Mouse (Mus musculus): Measurements from ENCODE around the gene Azin2. TPM values are rescaled to one million over a fixed set of nuclear protein-coding genes. Genes with fewer than 3 reads are reported as not detected.

Gene Azin2
- polyA plus RNA-seq, 1 experiment from 2014 or later, result 14.4 TPM

GRCm38 (mm10) chr4:128904035-128904800 lies 58.0 kb downstream of the Azin2 start:
- no peaks in the 10 kb centered on the region for H3K27me3 ChIP-seq (replicated peaks)
- no peak for ATAC-seq (ENCODE audit: low FRiP score, low read depth)
- WGBS, result 57% methylated on average over 8 of the region's 8 CpGs
- no peak overlapping the region for H3K27ac ChIP-seq
- H3K4me2 ChIP-seq (replicated peaks), result no peak overlapping the region
- peaks cover 20% of the 10 kb centered on the region for H3K36me3 ChIP-seq
- no peaks in the 10 kb centered on the region for H3K9me3 ChIP-seq
- H3K9ac ChIP-seq, result peak overlapping the region; percentile 38; the same call in 1 of the 2 replicates
- H3K4me3 ChIP-seq, result no peak overlapping the region
- peaks cover 44% of the 10 kb centered on the region for H3K4me1 ChIP-seq

DNA sequence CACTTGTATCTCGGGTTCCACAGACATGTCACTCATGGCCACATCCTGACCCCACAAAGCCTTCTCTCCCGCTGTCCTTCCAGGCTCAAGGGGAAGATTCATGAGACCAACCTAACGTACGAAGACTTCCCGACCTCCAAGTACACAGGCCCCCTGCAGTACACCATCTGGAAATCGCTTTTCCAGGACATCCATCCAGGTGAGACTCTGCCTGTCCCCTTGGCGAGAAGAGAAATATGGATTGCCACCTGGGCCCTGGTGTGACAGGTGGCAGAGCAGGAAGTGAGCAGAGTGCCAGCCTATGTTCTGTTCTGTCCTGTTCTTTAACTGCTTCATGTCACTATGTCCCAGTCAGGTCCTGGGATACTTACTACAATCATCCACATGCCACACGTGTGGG lies 59.9 kb downstream of the Azin2 start:
- WGBS, result 86% methylated on average over 8 of the region's 8 CpGs
- H3K4me1 ChIP-seq, result peaks cover 60% of the 10 kb centered on the region
- H3K4me2 ChIP-seq (replicated peaks), result no peak overlapping the region
- no peak overlapping the region for H3K4me3 ChIP-seq
- no peaks in the 10 kb centered on the region for H3K27me3 ChIP-seq (replicated peaks)
- H3K9me3 ChIP-seq, result no peaks in the 10 kb centered on the region
- H3K9ac ChIP-seq, result no peak overlapping the region
- no peak overlapping the region for H3K27ac ChIP-seq
- peaks cover 15% of the 10 kb centered on the region for H3K36me3 ChIP-seq
- ATAC-seq (ENCODE audit: low FRiP score, low read depth), result no peak

DNA sequence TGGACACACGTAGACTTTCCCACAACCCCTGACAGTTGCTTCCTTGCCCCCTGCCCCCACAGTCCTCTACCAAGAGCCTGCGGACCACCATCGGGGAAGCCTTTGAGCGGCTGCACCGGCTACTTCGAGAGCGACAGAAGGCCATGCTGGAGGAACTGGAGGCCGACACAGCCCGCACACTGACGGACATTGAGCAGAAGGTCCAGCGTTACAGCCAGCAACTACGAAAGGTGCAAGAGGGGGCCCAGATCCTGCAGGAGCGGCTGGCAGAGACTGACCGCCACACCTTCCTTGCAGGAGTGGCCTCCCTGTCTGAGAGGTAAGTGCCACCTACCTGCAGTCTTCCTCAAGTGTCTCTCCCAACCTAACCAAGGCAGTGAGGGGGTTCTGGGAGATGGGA lies 61.8 kb downstream of the Azin2 start:
- WGBS, result 89% methylated on average over 14 of the region's 14 CpGs
- ATAC-seq (ENCODE audit: low FRiP score, low read depth), result no peak

GRCm38 (mm10) chr4:128899332-128899731 lies 62.9 kb downstream of the Azin2 start:
- H3K4me1 ChIP-seq, result peaks cover 38% of the 10 kb centered on the region
- H3K4me2 ChIP-seq (replicated peaks), result peak overlapping the region; percentile 20
- H3K36me3 ChIP-seq, result peaks cover 15% of the 10 kb centered on the region
- peak overlapping the region; percentile 27; the same call in 1 of the 2 replicates for H3K9ac ChIP-seq
- H3K9me3 ChIP-seq, result no peaks in the 10 kb centered on the region
- peak overlapping the region; percentile 92 for H3K27ac ChIP-seq
- 1% methylated on average over 6 of the region's 6 CpGs for WGBS
- no peak overlapping the region for H3K4me3 ChIP-seq
- H3K27me3 ChIP-seq (replicated peaks), result peaks cover 4% of the 10 kb centered on the region; the same call in 1 of the 2 replicates
- ATAC-seq (ENCODE audit: low FRiP score, low read depth), result peak; percentile 89

More for the DNA sequence above, 61.8 kb downstream of the Azin2 start:
- no peak overlapping the region for H3K4me3 ChIP-seq
- H3K9me3 ChIP-seq, result no peaks in the 10 kb centered on the region
- peaks cover 4% of the 10 kb centered on the region; the same call in 1 of the 2 replicates for H3K27me3 ChIP-seq (replicated peaks)
- peaks cover 15% of the 10 kb centered on the region for H3K36me3 ChIP-seq
- H3K27ac ChIP-seq, result no peak overlapping the region
- peak overlapping the region; percentile 33; the same call in 1 of the 2 replicates for H3K9ac ChIP-seq
- H3K4me1 ChIP-seq, result peaks cover 48% of the 10 kb centered on the region
- no peak overlapping the region for H3K4me2 ChIP-seq (replicated peaks)

- Histone ChIP-seq H3K27ac (no peak overlapping the region), H3K9me3 (no peaks in the 10 kb centered on the region), H3K36me3 (peaks cover 13% of the 10 kb centered on the region), H3K4me3 (no peak overlapping the region), H3K4me1 (peaks cover 31% of the 10 kb centered on the region), H3K27me3 (replicated peaks) (peaks cover 4% of the 10 kb centered on the region; the same call in 1 of the 2 replicates), H3K4me2 (replicated peaks) (no peak overlapping the region; the same call in 1 of the 2 replicates), H3K9ac (no peak overlapping the region)
- WGBS, result 16% methylated on average over 7 of the region's 7 CpGs
- ATAC-seq (ENCODE audit: low FRiP score, low read depth), result no peak
These were observed 64.3 kb downstream of the Azin2 start for GRCm38 (mm10) chr4:128897911-128898421.

- H3K27ac ChIP-seq, result no peak overlapping the region
- ATAC-seq (ENCODE audit: low FRiP score, low read depth), result no peak
- peaks cover 31% of the 10 kb centered on the region for H3K4me1 ChIP-seq
- H3K27me3 ChIP-seq (replicated peaks), result peaks cover 4% of the 10 kb centered on the region; the same call in 1 of the 2 replicates
- peaks cover 7% of the 10 kb centered on the region for H3K36me3 ChIP-seq
- 94% methylated on average over 10 of the region's 10 CpGs for WGBS
- no peaks in the 10 kb centered on the region for H3K9me3 ChIP-seq
- no peak overlapping the region for H3K4me2 ChIP-seq (replicated peaks)
- no peak overlapping the region for H3K4me3 ChIP-seq
- no peak overlapping the region for H3K9ac ChIP-seq
These were observed 65.6 kb downstream of the Azin2 start for GRCm38 (mm10) chr4:128896667-128897066.

GRCm38 (mm10) chr4:128895841-128896240 lies 66.4 kb downstream of the Azin2 start:
- no peak overlapping the region for H3K4me3 ChIP-seq
- ATAC-seq (ENCODE audit: low FRiP score, low read depth), result no peak
- 92% methylated on average over 4 of the region's 4 CpGs for WGBS
- no peak overlapping the region for H3K9ac ChIP-seq
- no peak overlapping the region for H3K27ac ChIP-seq
- H3K27me3 ChIP-seq (replicated peaks), result peaks cover 4% of the 10 kb centered on the region; the same call in 1 of the 2 replicates
- H3K4me1 ChIP-seq, result peaks cover 37% of the 10 kb centered on the region
- peaks cover 3% of the 10 kb centered on the region; the same call in 1 of the 2 replicates for H3K36me3 ChIP-seq
- no peaks in the 10 kb centered on the region for H3K9me3 ChIP-seq
- H3K4me2 ChIP-seq (replicated peaks), result no peak overlapping the region

- H3K9ac ChIP-seq, result no peak overlapping the region
- no peaks in the 10 kb centered on the region for H3K9me3 ChIP-seq
- H3K27ac ChIP-seq, result no peak overlapping the region
- H3K4me2 ChIP-seq (replicated peaks), result no peak overlapping the region
- ATAC-seq (ENCODE audit: low FRiP score, low read depth), result no peak
- H3K4me1 ChIP-seq, result peaks cover 21% of the 10 kb centered on the region
- no peaks in the 10 kb centered on the region for H3K36me3 ChIP-seq
- H3K4me3 ChIP-seq, result no peak overlapping the region
- 73% methylated on average over 12 of the region's 12 CpGs for WGBS
- peaks cover 4% of the 10 kb centered on the region; the same call in 1 of the 2 replicates for H3K27me3 ChIP-seq (replicated peaks)
These were observed 68.1 kb downstream of the Azin2 start for GRCm38 (mm10) chr4:128894112-128894511.

DNA sequence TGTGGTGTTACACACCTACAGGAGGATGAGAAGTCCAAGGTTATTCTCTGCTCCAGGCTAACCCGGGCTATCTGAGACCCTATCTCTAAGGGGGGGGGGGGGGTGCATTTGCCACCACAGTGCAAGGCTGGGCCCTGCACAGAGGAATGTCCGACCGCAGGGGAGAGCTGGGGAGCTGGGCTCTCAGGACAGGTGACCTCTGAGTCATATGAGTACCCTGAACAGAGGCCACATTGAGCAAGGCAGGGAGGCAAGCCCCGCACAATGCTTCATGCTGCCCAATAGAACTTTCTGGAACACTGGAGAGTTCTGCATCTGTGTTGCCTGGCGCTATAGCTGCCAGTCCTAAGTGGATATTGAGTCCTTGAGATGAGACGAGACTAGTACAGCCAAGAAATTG lies 70.1 kb downstream of the Azin2 start:
- Histone ChIP-seq H3K36me3 (no peaks in the 10 kb centered on the region), H3K27me3 (replicated peaks) (peaks cover 4% of the 10 kb centered on the region; the same call in 1 of the 2 replicates), H3K9me3 (no peaks in the 10 kb centered on the region), H3K4me3 (no peak overlapping the region), H3K9ac (no peak overlapping the region), H3K27ac (no peak overlapping the region), H3K4me1 (peaks cover 20% of the 10 kb centered on the region), H3K4me2 (replicated peaks) (no peak overlapping the region)
- WGBS, result 82% methylated on average over 6 of the region's 6 CpGs
- no peak for ATAC-seq (ENCODE audit: low FRiP score, low read depth)

- no peaks in the 10 kb centered on the region for H3K9me3 ChIP-seq
- no peak overlapping the region for H3K4me2 ChIP-seq (replicated peaks)
- H3K4me1 ChIP-seq, result peaks cover 24% of the 10 kb centered on the region
- no peak overlapping the region for H3K4me3 ChIP-seq
- no peak for ATAC-seq (ENCODE audit: low FRiP score, low read depth)
- peaks cover 4% of the 10 kb centered on the region; the same call in 1 of the 2 replicates for H3K27me3 ChIP-seq (replicated peaks)
- H3K36me3 ChIP-seq, result no peaks in the 10 kb centered on the region
- H3K9ac ChIP-seq, result no peak overlapping the region
- H3K27ac ChIP-seq, result no peak overlapping the region
- WGBS, result 82% methylated on average over 6 of the region's 6 CpGs
These were observed 70.5 kb downstream of the Azin2 start for GRCm38 (mm10) chr4:128891746-128892145.

DNA sequence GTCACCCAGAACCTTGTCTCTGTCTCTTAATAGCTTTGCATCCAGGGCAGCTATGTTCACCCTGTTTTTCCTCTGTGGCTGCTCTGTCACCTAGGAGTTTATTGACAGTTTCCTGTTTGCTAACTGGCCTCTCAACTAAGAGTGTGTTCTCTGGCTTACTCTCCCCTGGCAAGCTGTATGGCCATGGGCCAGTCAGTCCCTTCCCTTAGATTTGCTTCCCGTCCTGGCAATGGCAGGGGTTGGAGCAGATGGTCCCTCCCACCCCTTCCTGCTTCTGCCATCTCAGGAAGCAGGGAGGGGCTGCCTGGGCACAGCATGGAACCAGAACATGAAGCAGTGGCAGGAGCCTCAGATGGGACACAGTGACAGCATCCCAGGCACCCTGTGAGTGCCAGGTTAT lies 71.1 kb downstream of the Azin2 start:
- 20% methylated on average over 1 of the region's 1 CpGs for WGBS
- peaks cover 30% of the 10 kb centered on the region for H3K4me1 ChIP-seq
- H3K4me3 ChIP-seq, result no peak overlapping the region
- H3K4me2 ChIP-seq (replicated peaks), result no peak overlapping the region
- no peak overlapping the region for H3K9ac ChIP-seq
- no peaks in the 10 kb centered on the region for H3K9me3 ChIP-seq
- no peak overlapping the region for H3K27ac ChIP-seq
- H3K36me3 ChIP-seq, result no peaks in the 10 kb centered on the region
- no peak for ATAC-seq (ENCODE audit: low FRiP score, low read depth)
- peaks cover 1% of the 10 kb centered on the region; the same call in 1 of the 2 replicates for H3K27me3 ChIP-seq (replicated peaks)

DNA sequence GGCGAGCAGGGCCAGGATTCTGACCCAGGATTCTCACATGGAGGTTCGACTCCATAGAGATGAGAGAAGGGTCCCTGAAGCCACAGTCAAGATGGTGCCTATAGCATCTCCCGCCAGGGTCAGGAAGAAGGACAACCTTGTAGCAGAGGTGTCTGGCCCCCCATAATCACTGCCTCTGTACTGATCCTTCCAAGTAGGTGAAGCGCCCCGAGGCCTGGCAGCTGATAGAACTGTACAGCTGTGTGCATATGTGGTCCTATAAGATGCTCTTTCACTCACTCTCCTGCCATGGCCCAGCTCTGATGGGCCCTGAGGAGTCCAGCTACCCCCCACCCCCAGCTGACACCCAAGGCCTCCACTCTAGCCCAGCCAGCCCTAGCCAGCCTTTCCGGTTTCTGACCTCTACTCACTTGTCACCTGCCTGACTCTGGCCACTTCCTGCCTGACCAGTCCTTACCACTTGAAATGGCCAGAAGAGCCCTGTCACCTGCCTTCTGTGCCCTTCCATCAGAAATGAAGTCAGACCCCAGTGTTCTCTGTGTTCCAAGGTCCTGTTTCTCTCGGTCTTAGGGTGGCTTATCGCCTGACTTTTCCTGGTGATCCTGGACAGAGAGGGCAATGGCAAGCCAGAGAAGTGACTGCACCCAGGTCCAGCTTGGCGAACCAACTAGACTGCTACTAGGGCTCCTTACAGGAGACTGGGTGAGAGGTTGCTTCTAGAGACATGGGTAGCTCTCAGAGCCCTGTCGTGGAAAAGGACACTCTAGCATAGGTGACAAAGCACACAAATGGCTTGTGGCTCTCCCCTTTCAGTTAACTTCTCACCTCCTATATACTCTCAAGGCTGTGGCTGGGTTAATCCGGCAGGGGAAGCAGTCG lies 72.3 kb downstream of the Azin2 start:
- Histone ChIP-seq H3K4me3 (no peak overlapping the region), H3K9me3 (no peaks in the 10 kb centered on the region), H3K27me3 (replicated peaks) (no peaks in the 10 kb centered on the region), H3K4me1 (peaks cover 38% of the 10 kb centered on the region), H3K4me2 (replicated peaks) (no peak overlapping the region), H3K27ac (no peak overlapping the region), H3K36me3 (no peaks in the 10 kb centered on the region; the same call in 1 of the 2 replicates), H3K9ac (no peak overlapping the region)
- ATAC-seq (ENCODE audit: low FRiP score, low read depth), result no peak
- 85% methylated on average over 12 of the region's 12 CpGs for WGBS
